Mouse (Mus musculus): ENCODE measurements around the gene Cep95.
A peak's percentile ranks its signal among the peaks of the same experiment; 100 is the strongest.
"Not testable (repeated sequence)": the region's sequence is repeated elsewhere in the genome, so short reads cannot be mapped to it uniquely, and the experiment has no call there.

Gene Cep95

GRCm38 (mm10) chr11:106788775-106789459 is at the start of gene Cep95, which contains the start of gene Ddx5:
Cep95 (plus strand) TSS chr11:106789252.
Ddx5 (minus strand) TSS chr11:106789185.
- DNase-seq (ENCODE audit: low read depth, low spot score), result peak; percentile 97

GRCm38 (mm10) chr11:106740724-106741123 is 48.3 kb upstream of the Cep95 start:
- not testable (repeated sequence) for DNase-seq (ENCODE audit: low read depth, low spot score)

GRCm38 (mm10) chr11:106741232-106741631 is 47.8 kb upstream of the Cep95 start:
- peak; percentile 46 for DNase-seq (ENCODE audit: low read depth, low spot score)

- DNase-seq (ENCODE audit: low read depth, low spot score), result no peak
Measured at GRCm38 (mm10) chr11:106741826-106742225, 47.2 kb upstream of the Cep95 start.

GRCm38 (mm10) chr11:106742388-106742841 is 46.6 kb upstream of the Cep95 start:
- peak; percentile 30 for DNase-seq (ENCODE audit: low read depth, low spot score)

GRCm38 (mm10) chr11:106744949-106745348 is 44.1 kb upstream of the Cep95 start:
- DNase-seq (ENCODE audit: low read depth, low spot score), result no peak

- DNase-seq (ENCODE audit: low read depth, low spot score), result not testable (repeated sequence)
Measured at GRCm38 (mm10) chr11:106749557-106750120, 39.4 kb upstream of the Cep95 start.

GRCm38 (mm10) chr11:106750121-106750751 is 38.8 kb upstream of the Cep95 start, which contains the start of gene Pecam1:
Pecam1 (minus strand) TSS chr11:106750628.
- no peak for DNase-seq (ENCODE audit: low read depth, low spot score)

GRCm38 (mm10) chr11:106751039-106752018 is 37.7 kb upstream of the Cep95 start, which contains the start of gene Milr1:
Milr1 (plus strand) TSS chr11:106751226.
- DNase-seq (ENCODE audit: low read depth, low spot score), result no peak

GRCm38 (mm10) chr11:106752103-106752502 is 36.9 kb upstream of the Cep95 start:
- no peak for DNase-seq (ENCODE audit: low read depth, low spot score)

GRCm38 (mm10) chr11:106753314-106753713 is 35.7 kb upstream of the Cep95 start:
- no peak for DNase-seq (ENCODE audit: low read depth, low spot score)

GRCm38 (mm10) chr11:106755583-106755982 is 33.5 kb upstream of the Cep95 start:
- no peak for DNase-seq (ENCODE audit: low read depth, low spot score)

- DNase-seq (ENCODE audit: low read depth, low spot score), result no peak
Measured at GRCm38 (mm10) chr11:106759028-106759427, 30.0 kb upstream of the Cep95 start.

- no peak for DNase-seq (ENCODE audit: low read depth, low spot score)
Measured at GRCm38 (mm10) chr11:106760511-106760910, 28.5 kb upstream of the Cep95 start.

GRCm38 (mm10) chr11:106762139-106762799 is 26.8 kb upstream of the Cep95 start:
- DNase-seq (ENCODE audit: low read depth, low spot score), result no peak

- no peak for DNase-seq (ENCODE audit: low read depth, low spot score)
Measured at GRCm38 (mm10) chr11:106762800-106763185, 26.3 kb upstream of the Cep95 start.

- DNase-seq (ENCODE audit: low read depth, low spot score), result no peak
Measured at GRCm38 (mm10) chr11:106766611-106767162, 22.4 kb upstream of the Cep95 start.

GRCm38 (mm10) chr11:106767516-106767915 is 21.5 kb upstream of the Cep95 start:
- DNase-seq (ENCODE audit: low read depth, low spot score), result no peak

- no peak for DNase-seq (ENCODE audit: low read depth, low spot score)
Measured at GRCm38 (mm10) chr11:106770195-106770974, 18.7 kb upstream of the Cep95 start.

GRCm38 (mm10) chr11:106773061-106773460 is 16.0 kb upstream of the Cep95 start:
- DNase-seq (ENCODE audit: low read depth, low spot score), result no peak

All from brain, embryonic 18.5 days (tissue).